Mouse (Mus musculus) stomach, postnatal 0 days (tissue): ENCODE data around the gene Ctc1.

ENCODE experiments used
- CTCF ChIP-seq: IDR thresholded peaks from 2 replicates; pipeline ENCODE4 v1.5.1; 2016; ENCODE audit warnings: antibody characterized with exemption, low read depth, mild to moderate bottlenecking, moderate library complexity
- EP300 ChIP-seq: optimal IDR thresholded peaks from 2 replicates; pipeline ENCODE3; 2016; ENCODE audit warnings: antibody characterized with exemption

GRCm38 (mm10) chr11:69065394-69065925, 49.7 kb downstream of the Ctc1 start:
- no peak for TF ChIP-seq CTCF
- no peak for TF ChIP-seq EP300
